Mouse (Mus musculus): ENCODE measurements at regions not wholly inside any gene's neighbourhood (a gene's known extent, or its start where the extent isn't known, plus 50 kb on each side); places are given as distances from the start of the nearest gene placed in this dataset.
A peak's percentile ranks its signal among the peaks of the same experiment; 100 is the strongest.

DNA sequence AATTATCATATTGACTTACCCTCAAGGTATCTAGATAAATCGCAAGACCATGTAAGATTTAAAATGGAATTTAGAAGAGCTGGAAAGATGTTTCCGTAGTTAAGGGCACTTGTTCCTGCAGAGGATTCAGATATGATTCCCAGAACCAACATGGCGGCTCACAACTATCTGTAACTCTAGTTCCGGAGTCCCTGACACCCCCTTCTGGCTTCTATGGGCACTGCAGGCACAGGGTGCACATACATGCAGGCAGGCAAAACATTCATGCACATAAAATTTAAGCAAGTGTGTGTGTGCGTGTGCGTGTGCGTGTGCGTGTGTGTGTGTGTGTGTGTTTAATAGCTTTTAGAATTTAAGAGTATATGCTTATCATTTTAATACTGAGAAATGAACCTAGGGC lies 230.8 kb upstream of the Igfbp3 start:
- peak; percentile 10 for TF ChIP-seq CTCF (IDR thresholded peaks at IDR 0.05)
- POLR2A ChIA-PET: interaction anchor here (0.6 kb wide), 1 partner anchor 19 kb away, joined by 3 read pairs; no protein-coding TSS in a partner anchor
- CTCF ChIA-PET: interaction anchor here (1.1 to 2.0 kb wide), 2 partner anchors 9 to 21 kb away, joined by 3 to 5 read pairs; no protein-coding TSS in a partner anchor
- ATAC-seq (no peak), DNase-seq (ENCODE audit: low read depth, low spot score) (no peak)
- in situ Hi-C loops (cut with MboI; ENCODE audit: low pct_unique_long_range_greater_than_20kb): no loop called here
- H3K27me3 ChIP-seq: no peaks in the 10 kb centered on the region

DNA sequence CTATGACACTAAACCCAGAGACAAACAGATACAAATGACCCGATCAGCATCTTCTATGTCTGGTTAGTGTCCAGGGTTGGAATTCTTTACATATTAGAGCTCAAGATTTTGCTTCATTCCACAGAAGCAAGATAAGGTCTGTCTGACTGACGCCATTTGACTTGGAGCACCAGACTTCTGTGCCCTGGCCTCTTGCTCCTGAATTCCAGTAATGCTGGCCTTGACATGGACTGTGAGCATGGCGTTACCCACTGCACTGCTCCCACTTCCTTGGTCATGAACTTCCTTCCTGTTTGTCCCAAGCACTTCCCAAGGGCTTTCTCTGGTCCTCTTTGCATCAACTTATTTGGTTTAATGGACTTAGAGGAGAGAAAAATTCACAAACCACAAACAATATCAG lies 225.6 kb upstream of the Igfbp3 start:
- DNase-seq (ENCODE audit: low read depth, low spot score) (no peak), ATAC-seq (no peak)
- H3K27me3 ChIP-seq: no peaks in the 10 kb centered on the region
- TF ChIP-seq CTCF (IDR thresholded peaks at IDR 0.05): no peak
- ChIA-PET CTCF (interaction anchor here (2.0 kb wide), 1 partner anchor 10 kb away, joined by 7 read pairs; no protein-coding TSS in a partner anchor), POLR2A (no interaction called here)
- in situ Hi-C loops (cut with MboI; ENCODE audit: low pct_unique_long_range_greater_than_20kb): no loop called here

DNA sequence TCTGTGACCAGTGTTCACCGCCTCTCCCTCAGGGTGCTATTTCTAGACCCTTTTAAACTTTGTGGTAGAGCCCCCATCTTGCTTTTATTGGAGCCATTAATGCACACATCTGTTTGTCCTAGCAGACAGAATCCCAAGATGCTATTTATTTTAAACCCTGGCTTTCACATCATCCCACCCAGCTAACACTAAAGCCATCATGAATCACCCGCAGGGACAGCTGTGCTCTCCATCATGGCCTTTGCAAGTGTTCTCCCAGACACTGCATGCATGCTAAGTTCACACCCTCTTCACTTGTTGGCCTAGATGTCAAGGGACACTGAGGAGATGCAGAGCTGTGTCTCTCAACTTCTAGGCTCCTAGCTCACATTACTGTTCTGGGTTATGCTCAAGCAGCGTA lies 220.9 kb upstream of the Igfbp3 start:
- DNase-seq (ENCODE audit: low read depth, low spot score) (no peak), ATAC-seq (no peak)
- ChIA-PET CTCF (interaction anchor here (1.3 to 1.9 kb wide), 2 partner anchors 9 kb away, joined by 4 to 5 read pairs; no protein-coding TSS in a partner anchor), POLR2A (no interaction called here)
- TF ChIP-seq CTCF (IDR thresholded peaks at IDR 0.05): no peak
- H3K27me3 ChIP-seq: no peaks in the 10 kb centered on the region
- in situ Hi-C loops (cut with MboI; ENCODE audit: low pct_unique_long_range_greater_than_20kb): no loop called here

DNA sequence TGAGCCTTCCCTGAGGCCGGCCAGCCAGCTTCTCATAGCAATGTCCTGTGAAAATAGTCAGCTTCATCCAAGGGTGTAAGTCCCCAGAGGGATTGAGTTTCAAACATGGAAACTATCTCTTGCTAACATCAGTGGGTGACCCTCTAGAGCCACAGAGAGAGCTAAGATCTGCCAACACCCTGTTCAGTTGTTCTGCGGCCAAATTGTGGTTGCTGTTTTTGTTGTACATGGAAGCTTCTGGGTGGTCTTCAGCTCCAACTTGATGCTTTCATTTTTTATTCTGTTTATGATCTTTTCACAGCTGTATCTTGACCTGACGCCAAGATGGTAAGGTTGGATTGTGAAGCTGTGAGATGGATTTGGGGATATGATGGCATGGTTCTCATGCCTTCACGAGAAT lies 214.0 kb upstream of the Igfbp3 start:
- in situ Hi-C loops (cut with MboI; ENCODE audit: low pct_unique_long_range_greater_than_20kb): no loop called here
- CTCF ChIA-PET: interaction anchor here (1.2 kb wide), 1 partner anchor 9 kb away, joined by 4 read pairs; no protein-coding TSS in a partner anchor
- no peaks in the 10 kb centered on the region for H3K27me3 ChIP-seq
- ATAC-seq: no peak
- TF ChIP-seq CTCF (IDR thresholded peaks at IDR 0.05): no peak
- POLR2A ChIA-PET: no interaction called here
- no peak for DNase-seq (ENCODE audit: low read depth, low spot score)

DNA sequence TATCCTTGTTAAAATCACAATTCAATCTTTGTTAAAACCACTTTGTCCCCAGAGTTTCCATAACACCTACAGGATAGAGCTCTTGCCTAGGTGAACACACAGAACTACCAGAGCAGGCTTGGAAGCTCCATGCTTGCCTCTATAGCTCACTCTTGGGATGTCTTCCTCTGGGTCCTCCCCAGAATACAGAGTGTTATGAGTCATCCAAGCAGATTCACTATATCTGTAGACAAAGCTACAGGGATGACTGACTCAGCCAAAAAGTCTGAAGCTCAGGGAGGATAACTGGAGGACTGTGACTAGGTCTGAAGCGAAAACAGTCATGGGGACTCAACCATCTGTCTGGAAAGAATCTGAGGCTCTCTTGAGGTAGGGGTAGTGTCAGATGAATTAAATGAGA lies 211.5 kb upstream of the Igfbp3 start:
- ChIA-PET CTCF (interaction anchor here (1.0 kb wide), 1 partner anchor 10 kb away, joined by 4 read pairs; no protein-coding TSS in a partner anchor), POLR2A (no interaction called here)
- DNase-seq (ENCODE audit: low read depth, low spot score): no peak

DNA sequence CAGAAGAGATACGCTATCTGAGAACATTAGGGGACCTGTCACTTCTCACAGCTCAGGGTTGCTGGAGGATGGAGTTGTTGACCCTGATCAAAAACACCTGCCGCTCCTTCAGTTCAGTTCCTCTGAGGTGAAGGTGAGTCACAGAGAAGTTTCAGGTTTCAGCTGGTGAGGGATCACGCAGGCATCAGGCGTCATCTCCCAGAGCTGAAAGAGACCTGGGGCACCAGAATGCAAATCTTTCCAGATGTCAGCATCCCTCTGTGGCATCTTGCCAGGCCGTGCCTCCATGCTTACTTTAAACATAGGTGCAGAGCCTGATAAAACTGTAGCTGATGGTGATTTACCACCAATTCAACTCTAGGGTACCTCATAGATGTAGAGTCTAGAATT lies 210.4 kb upstream of the Igfbp3 start:
- CTCF ChIA-PET: interaction anchor here (1.2 kb wide), 1 partner anchor 20 kb away, joined by 3 read pairs; no protein-coding TSS in a partner anchor
- no peak for DNase-seq (ENCODE audit: low read depth, low spot score)
- no peaks in the 10 kb centered on the region for H3K27me3 ChIP-seq
- in situ Hi-C loops (cut with MboI; ENCODE audit: low pct_unique_long_range_greater_than_20kb): no loop called here
- POLR2A ChIA-PET: no interaction called here
- no peak for TF ChIP-seq CTCF (IDR thresholded peaks at IDR 0.05)
- peak; percentile 4 for ATAC-seq

More for the DNA sequence above, 211.5 kb upstream of the Igfbp3 start:
- no peak for TF ChIP-seq CTCF (IDR thresholded peaks at IDR 0.05)
- H3K27me3 ChIP-seq: no peaks in the 10 kb centered on the region
- in situ Hi-C loops (cut with MboI; ENCODE audit: low pct_unique_long_range_greater_than_20kb): no loop called here
- no peak for ATAC-seq

DNA sequence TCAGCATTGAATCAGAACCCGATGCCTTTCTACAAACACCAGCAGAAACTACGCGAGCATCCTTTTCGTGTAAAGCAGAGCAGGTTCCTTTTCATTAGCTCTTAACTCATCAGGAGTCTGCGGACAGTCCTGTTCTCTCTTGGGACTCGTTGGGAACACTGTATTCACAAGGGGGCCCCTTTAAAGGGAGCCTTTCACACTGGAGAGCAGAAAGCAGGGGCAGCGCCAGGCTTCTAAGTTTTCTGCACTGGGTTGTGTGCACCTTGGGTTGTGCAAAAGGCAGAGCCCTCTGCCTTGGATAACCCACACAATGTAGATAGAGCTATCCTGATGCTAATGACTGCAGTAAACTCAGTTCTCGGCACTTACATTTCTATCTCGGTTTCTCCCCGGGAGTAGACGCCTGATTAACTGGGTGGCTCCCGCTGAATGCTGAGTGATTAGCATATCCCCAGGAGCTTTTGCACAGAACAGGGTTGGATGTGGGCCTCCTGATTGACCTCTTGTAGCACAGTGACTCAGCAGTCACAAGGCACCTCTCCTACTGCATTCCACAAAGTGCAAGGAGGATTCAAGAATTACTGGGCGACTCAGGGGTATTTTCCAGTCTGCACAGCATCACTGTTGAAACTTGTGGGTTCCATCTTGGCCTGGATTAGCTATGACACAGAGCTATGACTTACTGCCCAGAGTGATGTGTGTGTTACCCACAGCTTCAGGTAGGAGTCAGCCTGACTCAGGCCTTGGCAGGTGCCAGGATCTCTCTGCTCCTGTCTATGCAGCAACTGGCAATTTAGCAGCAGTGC lies 209.8 kb upstream of the Igfbp3 start:
- in situ Hi-C loops (cut with MboI; ENCODE audit: low pct_unique_long_range_greater_than_20kb): no loop called here
- ATAC-seq (peak; percentile 97), DNase-seq (ENCODE audit: low read depth, low spot score) (peak; percentile 86)
- ChIA-PET CTCF (interaction anchor here (1.2 kb wide), 1 partner anchor 21 kb away, joined by 3 read pairs; no protein-coding TSS in a partner anchor), POLR2A (no interaction called here)
- H3K27me3 ChIP-seq: no peaks in the 10 kb centered on the region
- TF ChIP-seq CTCF (IDR thresholded peaks at IDR 0.05): no peak

DNA sequence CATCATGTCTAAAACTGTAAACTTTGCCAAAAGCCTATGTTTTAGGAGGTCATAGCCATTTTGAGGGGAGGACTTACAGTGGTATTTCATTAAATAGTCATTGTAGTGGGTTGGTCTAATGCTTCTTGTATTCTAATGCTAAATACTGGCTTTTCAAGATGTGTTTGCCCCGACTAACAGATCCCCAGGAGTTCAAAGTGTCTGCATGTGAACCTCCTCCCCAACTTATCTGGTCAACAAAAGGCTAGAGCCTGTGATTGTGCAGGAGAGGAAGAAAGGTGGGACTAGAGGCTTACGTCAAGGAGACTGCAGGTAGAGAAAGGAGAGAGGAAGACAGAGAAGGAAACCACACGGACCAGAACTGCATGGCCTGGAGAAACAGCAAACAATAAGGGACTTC lies 198.9 kb upstream of the Igfbp3 start:
- ATAC-seq: no peak
- DNase-seq (ENCODE audit: low read depth, low spot score): no peak
- in situ Hi-C loops (cut with MboI; ENCODE audit: low pct_unique_long_range_greater_than_20kb): no loop called here
- H3K27me3 ChIP-seq: no peaks in the 10 kb centered on the region
- CTCF ChIA-PET: no interaction called here
- no peak for TF ChIP-seq CTCF (IDR thresholded peaks at IDR 0.05)
- POLR2A ChIA-PET: no interaction called here

DNA sequence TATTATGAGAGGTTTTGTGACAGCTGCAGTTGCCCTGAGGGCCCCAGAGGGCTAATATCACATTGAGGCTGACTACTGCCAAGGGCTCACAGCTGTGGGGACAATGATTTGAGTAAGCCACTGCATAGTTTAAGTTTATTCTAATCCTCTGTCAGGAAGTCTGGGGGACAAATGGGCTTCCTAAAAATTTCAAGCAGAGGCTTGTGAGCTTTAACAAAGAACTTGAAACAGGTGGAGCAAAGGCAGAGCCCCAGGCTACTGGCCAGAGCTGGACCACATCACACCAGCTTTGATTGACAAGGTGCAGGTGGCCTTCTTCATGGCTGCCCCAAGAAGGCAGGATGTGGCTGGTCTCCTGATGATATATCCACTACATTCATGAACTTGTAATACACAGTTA lies 195.3 kb upstream of the Igfbp3 start:
- ChIA-PET POLR2A (no interaction called here), CTCF (no interaction called here)
- TF ChIP-seq CTCF (IDR thresholded peaks at IDR 0.05): no peak
- no peak for DNase-seq (ENCODE audit: low read depth, low spot score)
- in situ Hi-C loops (cut with MboI; ENCODE audit: low pct_unique_long_range_greater_than_20kb): no loop called here
- ATAC-seq: no peak
- no peaks in the 10 kb centered on the region for H3K27me3 ChIP-seq

DNA sequence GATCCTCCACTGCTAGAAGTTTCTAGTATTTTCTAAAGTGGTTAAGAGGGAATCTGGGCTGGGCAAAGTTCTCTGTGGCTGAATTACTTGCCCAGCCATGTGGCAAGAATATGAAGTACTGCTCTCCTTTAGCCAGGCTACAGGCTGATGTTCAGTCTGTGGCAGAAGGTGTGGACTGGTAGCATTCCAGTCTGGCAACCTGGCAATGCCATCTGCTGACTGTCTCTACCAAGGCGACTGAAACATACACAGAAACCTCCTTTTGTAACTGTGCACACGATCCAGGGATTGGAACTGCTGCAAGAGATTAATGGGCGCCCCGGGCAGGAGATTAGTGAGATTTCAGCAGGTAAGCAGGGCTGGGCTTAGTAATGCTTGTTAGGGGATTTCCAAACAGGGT lies 190.9 kb upstream of the Igfbp3 start:
- no peak for DNase-seq (ENCODE audit: low read depth, low spot score)
- POLR2A ChIA-PET: no interaction called here
- CTCF ChIA-PET: no interaction called here
- H3K27me3 ChIP-seq: no peaks in the 10 kb centered on the region
- TF ChIP-seq CTCF (IDR thresholded peaks at IDR 0.05): no peak
- in situ Hi-C loops (cut with MboI; ENCODE audit: low pct_unique_long_range_greater_than_20kb): no loop called here
- ATAC-seq: peak; percentile 47

DNA sequence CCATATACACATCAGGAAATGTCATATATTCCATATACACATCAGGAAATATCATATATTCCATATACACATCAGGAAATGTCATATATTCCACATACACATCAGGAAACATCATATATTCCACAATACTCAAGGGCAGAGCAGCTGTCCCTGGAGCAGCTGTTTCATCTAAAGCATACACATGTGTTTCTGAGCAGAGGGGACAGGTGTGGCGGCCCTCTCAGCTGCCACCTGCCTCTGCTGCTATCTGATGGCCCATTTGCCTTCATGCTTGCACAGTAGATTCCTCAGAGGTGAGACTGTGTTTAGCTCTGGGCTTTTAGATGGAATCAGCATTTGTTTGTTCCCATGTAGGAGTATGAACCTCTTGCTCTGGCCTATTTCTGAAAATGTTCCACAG lies 158.1 kb upstream of the Igfbp3 start:
- CTCF ChIA-PET: no interaction called here
- in situ Hi-C loops (cut with MboI; ENCODE audit: low pct_unique_long_range_greater_than_20kb): no loop called here
- DNase-seq (ENCODE audit: low read depth, low spot score) (no peak), ATAC-seq (no peak)
- POLR2A ChIA-PET: no interaction called here
- no peak for TF ChIP-seq CTCF (IDR thresholded peaks at IDR 0.05)
- peaks cover 3% of the 10 kb centered on the region for H3K27me3 ChIP-seq

Measured in Patski (cell line).